Mouse (Mus musculus): ENCODE measurements around the gene Prx. TPM values are rescaled to one million over a fixed set of nuclear protein-coding genes. Genes with fewer than 3 reads are reported as not detected.
"Not testable (repeated sequence)": the region's sequence is repeated elsewhere in the genome, so short reads cannot be mapped to it uniquely, and the experiment has no call there.

Gene Prx
- polyA plus RNA-seq, 1 experiment from 2014 or later = 2.1 TPM

- no peak for DNase-seq (ENCODE audit: low spot score)
- Histone ChIP-seq H3K4me1 (ENCODE audit: control insufficient read depth, insufficient read depth, low read length) (peaks cover 3% of the 10 kb centered on the region; the same call in 1 of the 2 replicates), H3K36me3 (ENCODE audit: control insufficient read depth, insufficient read depth, low read length) (no peaks in the 10 kb centered on the region; the same call in 1 of the 2 replicates), H3K27ac (replicated peaks; ENCODE audit: low read depth, low read length) (no peak overlapping the region), H3K27me3 (ENCODE audit: control insufficient read depth, insufficient read depth, low read length) (no peaks in the 10 kb centered on the region), H3K9ac (ENCODE audit: low read length) (no peak overlapping the region), H3K4me2 (ENCODE audit: low read depth, severe bottlenecking) (no peak overlapping the region), H3K4me3 (ENCODE audit: low read depth, low read length) (no peak overlapping the region), H3K9me3 (ENCODE audit: control insufficient read depth, low read length) (no peaks in the 10 kb centered on the region)
- WGBS = 81% methylated on average over 5 of the region's 5 CpGs
- ATAC-seq (ENCODE audit: insufficient number of reproducible peaks, low FRiP score, low TSS enrichment, low read depth) = no peak
These were observed 5.7 kb upstream of the Prx start for GRCm38 (mm10) chr7:27493450-27493849.

GRCm38 (mm10) chr7:27494659-27495367 lies 4.3 kb upstream of the Prx start:
- not testable (repeated sequence) for H3K36me3 ChIP-seq (ENCODE audit: control insufficient read depth, insufficient read depth, low read length); H3K27me3 ChIP-seq (ENCODE audit: control insufficient read depth, insufficient read depth, low read length); H3K9ac ChIP-seq (ENCODE audit: low read length); H3K27ac ChIP-seq (replicated peaks; ENCODE audit: low read depth, low read length); DNase-seq (ENCODE audit: low spot score); H3K4me1 ChIP-seq (ENCODE audit: control insufficient read depth, insufficient read depth, low read length); H3K9me3 ChIP-seq (ENCODE audit: control insufficient read depth, low read length); ATAC-seq (ENCODE audit: insufficient number of reproducible peaks, low FRiP score, low TSS enrichment, low read depth); H3K4me3 ChIP-seq (ENCODE audit: low read depth, low read length); H3K4me2 ChIP-seq (ENCODE audit: low read depth, severe bottlenecking)
- WGBS = 92% methylated on average over 8 of the region's 9 CpGs

- Histone ChIP-seq H3K27ac (replicated peaks; ENCODE audit: low read depth, low read length) (no peak overlapping the region), H3K36me3 (ENCODE audit: control insufficient read depth, insufficient read depth, low read length) (no peaks in the 10 kb centered on the region), H3K27me3 (ENCODE audit: control insufficient read depth, insufficient read depth, low read length) (no peaks in the 10 kb centered on the region), H3K4me2 (ENCODE audit: low read depth, severe bottlenecking) (no peak overlapping the region; the same call in 1 of the 2 replicates), H3K9ac (ENCODE audit: low read length) (no peak overlapping the region), H3K9me3 (ENCODE audit: control insufficient read depth, low read length) (no peaks in the 10 kb centered on the region), H3K4me1 (ENCODE audit: control insufficient read depth, insufficient read depth, low read length) (no peaks in the 10 kb centered on the region), H3K4me3 (ENCODE audit: low read depth, low read length) (no peak overlapping the region)
- ATAC-seq (ENCODE audit: insufficient number of reproducible peaks, low FRiP score, low TSS enrichment, low read depth) (no peak), DNase-seq (ENCODE audit: low spot score) (no peak)
- WGBS = 60% methylated on average over 4 of the region's 4 CpGs
These were observed 2.5 kb downstream of the Prx start for GRCm38 (mm10) chr7:27501620-27502019.

GRCm38 (mm10) chr7:27506765-27507370 lies 7.7 kb downstream of the Prx start:
- Histone ChIP-seq H3K27me3 (ENCODE audit: control insufficient read depth, insufficient read depth, low read length) (no peaks in the 10 kb centered on the region), H3K9ac (ENCODE audit: low read length) (no peak overlapping the region), H3K9me3 (ENCODE audit: control insufficient read depth, low read length) (no peaks in the 10 kb centered on the region), H3K4me3 (ENCODE audit: low read depth, low read length) (peak overlapping the region; percentile 47; the same call in 1 of the 2 replicates), H3K4me1 (ENCODE audit: control insufficient read depth, insufficient read depth, low read length) (0 out of 2 replicates have a peak, but pooled peaks cover 2% of the 10 kb centered on the region), H3K36me3 (ENCODE audit: control insufficient read depth, insufficient read depth, low read length) (no peaks in the 10 kb centered on the region), H3K4me2 (ENCODE audit: low read depth, severe bottlenecking) (peak overlapping the region; percentile 49), H3K27ac (replicated peaks; ENCODE audit: low read depth, low read length) (no peak overlapping the region; the same call in 1 of the 2 replicates)
- no peak for ATAC-seq (ENCODE audit: insufficient number of reproducible peaks, low FRiP score, low TSS enrichment, low read depth)
- DNase-seq (ENCODE audit: low spot score) = peak; percentile 45
- WGBS = 56% methylated on average over 9 of the region's 9 CpGs

GRCm38 (mm10) chr7:27507711-27508647 lies 8.9 kb downstream of the Prx start:
- Histone ChIP-seq H3K27me3 (ENCODE audit: control insufficient read depth, insufficient read depth, low read length) (no peaks in the 10 kb centered on the region), H3K4me1 (ENCODE audit: control insufficient read depth, insufficient read depth, low read length) (0 out of 2 replicates have a peak, but pooled peaks cover 2% of the 10 kb centered on the region), H3K36me3 (ENCODE audit: control insufficient read depth, insufficient read depth, low read length) (no peaks in the 10 kb centered on the region), H3K4me2 (ENCODE audit: low read depth, severe bottlenecking) (peak overlapping the region; percentile 49), H3K9ac (ENCODE audit: low read length) (peak overlapping the region; percentile 70), H3K27ac (replicated peaks; ENCODE audit: low read depth, low read length) (peak overlapping the region; percentile 96), H3K9me3 (ENCODE audit: control insufficient read depth, low read length) (no peaks in the 10 kb centered on the region), H3K4me3 (ENCODE audit: low read depth, low read length) (peak overlapping the region; percentile 47)
- ATAC-seq (ENCODE audit: insufficient number of reproducible peaks, low FRiP score, low TSS enrichment, low read depth) = peak; percentile 91
- WGBS = under 1% methylated on average over 53 of the region's 54 CpGs
- peak; percentile 100 for DNase-seq (ENCODE audit: low spot score)

GRCm38 (mm10) chr7:27508648-27509005 lies 9.5 kb downstream of the Prx start:
- Histone ChIP-seq H3K27me3 (ENCODE audit: control insufficient read depth, insufficient read depth, low read length) (no peaks in the 10 kb centered on the region), H3K27ac (replicated peaks; ENCODE audit: low read depth, low read length) (no peak overlapping the region), H3K9ac (ENCODE audit: low read length) (no peak overlapping the region), H3K4me3 (ENCODE audit: low read depth, low read length) (peak overlapping the region; percentile 47), H3K36me3 (ENCODE audit: control insufficient read depth, insufficient read depth, low read length) (no peaks in the 10 kb centered on the region), H3K9me3 (ENCODE audit: control insufficient read depth, low read length) (no peaks in the 10 kb centered on the region), H3K4me1 (ENCODE audit: control insufficient read depth, insufficient read depth, low read length) (0 out of 2 replicates have a peak, but pooled peaks cover 2% of the 10 kb centered on the region), H3K4me2 (ENCODE audit: low read depth, severe bottlenecking) (peak overlapping the region; percentile 49)
- WGBS = 23% methylated on average over 6 of the region's 6 CpGs
- ATAC-seq (ENCODE audit: insufficient number of reproducible peaks, low FRiP score, low TSS enrichment, low read depth) = peak; percentile 7; the same call in 1 of the 2 replicates
- DNase-seq (ENCODE audit: low spot score) = peak; percentile 61

- H3K4me3 ChIP-seq (ENCODE audit: low read depth, low read length) = no peak overlapping the region
- no peak overlapping the region for H3K4me2 ChIP-seq (ENCODE audit: low read depth, severe bottlenecking)
- no peak overlapping the region for H3K9ac ChIP-seq (ENCODE audit: low read length)
- H3K9me3 ChIP-seq (ENCODE audit: control insufficient read depth, low read length) = no peaks in the 10 kb centered on the region
- H3K36me3 ChIP-seq (ENCODE audit: control insufficient read depth, insufficient read depth, low read length) = no peaks in the 10 kb centered on the region
- H3K4me1 ChIP-seq (ENCODE audit: control insufficient read depth, insufficient read depth, low read length) = 0 out of 2 replicates have a peak, but pooled peaks cover 2% of the 10 kb centered on the region
- ATAC-seq (ENCODE audit: insufficient number of reproducible peaks, low FRiP score, low TSS enrichment, low read depth) (no peak), DNase-seq (ENCODE audit: low spot score) (no peak)
- H3K27ac ChIP-seq (replicated peaks; ENCODE audit: low read depth, low read length) = no peak overlapping the region
- 85% methylated on average over 2 of the region's 2 CpGs for WGBS
- H3K27me3 ChIP-seq (ENCODE audit: control insufficient read depth, insufficient read depth, low read length) = no peaks in the 10 kb centered on the region
These were observed 11.7 kb downstream of the Prx start for GRCm38 (mm10) chr7:27510809-27511208.

GRCm38 (mm10) chr7:27514961-27515360 lies 15.8 kb downstream of the Prx start:
- Histone ChIP-seq H3K9ac (ENCODE audit: low read length) (no peak overlapping the region), H3K27ac (replicated peaks; ENCODE audit: low read depth, low read length) (no peak overlapping the region), H3K27me3 (ENCODE audit: control insufficient read depth, insufficient read depth, low read length) (no peaks in the 10 kb centered on the region), H3K9me3 (ENCODE audit: control insufficient read depth, low read length) (no peaks in the 10 kb centered on the region), H3K4me1 (ENCODE audit: control insufficient read depth, insufficient read depth, low read length) (no peaks in the 10 kb centered on the region), H3K4me3 (ENCODE audit: low read depth, low read length) (no peak overlapping the region), H3K4me2 (ENCODE audit: low read depth, severe bottlenecking) (no peak overlapping the region), H3K36me3 (ENCODE audit: control insufficient read depth, insufficient read depth, low read length) (no peaks in the 10 kb centered on the region)
- ATAC-seq (ENCODE audit: insufficient number of reproducible peaks, low FRiP score, low TSS enrichment, low read depth) (no peak), DNase-seq (ENCODE audit: low spot score) (no peak)
- WGBS = 74% methylated on average over 9 of the region's 9 CpGs
